Mouse (Mus musculus): ENCODE measurements around the gene Shisa5.

Shisa5 gene

DNA sequence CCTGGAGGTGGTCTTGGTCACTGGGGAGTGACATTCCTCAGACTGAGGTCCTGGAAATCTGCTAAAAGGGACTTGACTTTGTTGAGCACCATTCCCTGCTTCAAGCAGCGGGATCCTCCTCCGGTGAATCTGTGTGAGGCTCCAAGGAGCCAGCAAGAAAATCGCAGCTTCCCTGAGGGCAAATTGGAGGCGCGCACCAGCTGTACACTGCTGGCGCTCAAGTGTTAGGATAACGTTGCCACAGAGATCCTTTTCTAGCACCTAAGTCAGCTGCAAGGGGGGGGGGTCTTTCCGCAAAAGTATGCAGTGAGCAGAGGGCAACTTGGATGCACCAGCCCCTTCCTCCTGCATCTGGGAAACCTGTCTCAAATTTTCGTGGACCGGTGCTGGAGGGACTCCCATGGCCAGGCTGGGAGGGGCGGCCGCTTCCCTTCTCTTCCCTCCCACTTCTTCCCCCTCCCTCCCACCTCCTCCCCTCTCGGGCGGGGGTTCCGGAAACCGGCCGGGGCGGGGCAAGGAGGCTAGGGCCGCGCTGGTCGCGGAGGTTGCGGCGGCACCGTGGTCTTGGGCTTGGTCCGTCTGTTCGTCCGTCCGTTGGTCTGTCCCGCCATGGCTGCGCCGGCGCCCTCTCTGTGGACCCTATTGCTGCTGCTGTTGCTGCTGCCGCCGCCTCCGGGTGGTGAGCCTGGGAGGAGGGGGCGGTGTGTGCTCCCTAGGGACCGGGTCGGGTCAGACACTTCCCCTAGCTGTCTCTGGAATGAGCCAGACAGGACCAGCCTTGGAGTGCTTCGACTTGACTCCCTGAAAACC lies at the start of gene Shisa5:
Gene Shisa5 (plus strand): TSS at position 480 of the 810 bp plus-strand sequence.
- DNase-seq: peak; percentile 89

DNA sequence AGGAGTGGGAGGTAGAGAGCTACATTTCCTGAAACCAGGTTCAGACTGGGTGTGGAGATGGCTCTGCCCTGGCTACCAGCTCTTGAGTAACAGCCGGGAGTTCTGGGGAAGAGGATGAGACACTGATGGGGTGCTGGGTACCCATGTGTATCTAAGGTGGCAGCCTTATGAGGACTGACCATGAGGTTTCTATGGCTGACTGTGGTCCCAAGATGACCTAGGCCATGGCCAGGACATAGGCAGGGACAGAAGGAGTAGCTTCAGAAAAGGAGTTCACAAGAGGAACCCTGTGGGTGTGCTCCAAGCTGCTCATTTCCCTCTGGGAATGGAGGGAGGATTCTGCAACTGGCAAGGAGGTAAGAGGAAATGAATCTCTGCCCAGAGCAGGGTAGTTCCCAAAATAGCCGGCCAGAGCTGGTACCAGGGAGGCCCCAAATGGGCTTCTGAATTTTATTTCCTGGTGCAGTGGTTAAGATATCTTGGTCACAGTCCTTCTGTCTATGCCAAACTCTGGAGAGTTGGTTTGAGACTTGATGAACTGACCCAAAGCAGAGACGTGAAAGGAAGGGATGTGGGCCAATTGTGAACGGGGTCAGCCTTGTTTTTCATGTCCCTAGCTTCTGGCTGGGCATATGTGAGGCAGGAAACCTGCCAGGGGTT lies 48.4 kb upstream of the Shisa5 start:
- DNase-seq: no peak

DNA sequence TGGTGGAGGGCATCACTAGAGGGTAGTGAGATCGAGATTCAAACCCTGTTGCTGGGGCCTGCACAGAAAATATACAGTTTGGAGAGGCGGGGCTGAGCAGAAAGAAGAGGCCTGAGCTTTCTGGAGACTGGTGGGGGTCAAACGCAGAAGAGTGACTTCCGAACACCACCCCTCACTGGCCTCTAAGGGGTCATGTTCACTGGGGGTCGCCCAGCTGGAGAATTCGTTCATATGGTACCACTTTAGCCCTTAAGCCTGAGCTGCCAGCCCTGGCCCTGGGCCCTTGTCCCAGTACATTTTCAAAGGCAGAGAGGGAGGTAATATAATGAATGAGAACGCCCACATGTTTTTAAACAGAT lies 47.9 kb upstream of the Shisa5 start:
- DNase-seq: no peak

DNA sequence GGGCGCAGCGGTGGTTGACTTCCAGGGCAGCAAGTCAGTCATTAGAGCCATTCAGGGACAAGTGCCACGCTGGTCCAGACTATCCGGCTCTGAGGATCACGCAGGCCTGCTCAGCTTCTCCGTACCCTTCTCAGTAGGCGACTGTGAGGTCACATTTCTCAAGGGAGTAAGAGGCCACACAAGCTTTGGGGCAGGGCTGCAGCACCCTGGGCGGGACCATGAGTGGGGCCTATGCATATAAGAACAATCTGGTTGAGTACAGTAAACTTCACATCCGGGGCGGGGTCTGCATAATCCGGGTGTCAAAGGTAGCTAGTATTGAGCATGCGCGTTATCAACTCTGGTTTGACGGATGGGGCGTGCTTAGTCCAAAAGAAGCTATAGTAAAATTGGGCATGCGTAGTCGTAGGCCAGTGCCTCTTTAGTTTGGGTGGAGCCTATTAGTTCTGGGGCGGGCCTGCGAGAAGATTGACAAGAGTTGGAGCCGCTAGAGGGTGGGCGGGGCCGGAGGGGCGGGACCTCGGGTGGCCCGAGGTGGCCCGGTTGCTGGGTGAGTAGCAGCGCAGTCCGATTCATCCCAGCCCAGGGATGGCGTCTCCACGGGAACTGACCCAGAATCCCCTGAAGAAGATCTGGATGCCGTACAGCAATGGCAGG lies 46.8 kb upstream of the Shisa5 start, which contains the start of gene Pfkfb4:
Gene Pfkfb4 (plus strand): TSS at position 351 of the 657 bp plus-strand sequence.
- DNase-seq: peak; percentile 99

DNA sequence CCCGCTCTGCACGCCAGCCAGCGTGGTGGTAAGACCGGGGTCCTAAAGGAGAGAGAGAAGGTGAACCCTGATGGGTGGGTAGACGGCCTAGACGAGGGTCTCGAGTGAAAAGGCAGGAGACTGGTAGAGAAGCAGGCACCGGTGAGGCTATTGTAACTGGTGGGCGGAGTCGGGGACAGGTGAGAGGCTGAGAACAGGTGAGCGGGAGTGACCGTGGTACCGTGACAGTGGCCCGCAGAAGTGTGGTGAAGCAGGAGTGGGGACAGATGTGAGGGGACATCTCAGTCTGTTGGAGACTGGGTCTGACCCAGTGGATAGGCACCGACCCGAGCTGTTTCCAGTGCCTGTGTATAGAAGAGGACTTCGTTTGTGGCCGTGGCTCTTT lies 46.3 kb upstream of the Shisa5 start:
- no peak for DNase-seq

DNA sequence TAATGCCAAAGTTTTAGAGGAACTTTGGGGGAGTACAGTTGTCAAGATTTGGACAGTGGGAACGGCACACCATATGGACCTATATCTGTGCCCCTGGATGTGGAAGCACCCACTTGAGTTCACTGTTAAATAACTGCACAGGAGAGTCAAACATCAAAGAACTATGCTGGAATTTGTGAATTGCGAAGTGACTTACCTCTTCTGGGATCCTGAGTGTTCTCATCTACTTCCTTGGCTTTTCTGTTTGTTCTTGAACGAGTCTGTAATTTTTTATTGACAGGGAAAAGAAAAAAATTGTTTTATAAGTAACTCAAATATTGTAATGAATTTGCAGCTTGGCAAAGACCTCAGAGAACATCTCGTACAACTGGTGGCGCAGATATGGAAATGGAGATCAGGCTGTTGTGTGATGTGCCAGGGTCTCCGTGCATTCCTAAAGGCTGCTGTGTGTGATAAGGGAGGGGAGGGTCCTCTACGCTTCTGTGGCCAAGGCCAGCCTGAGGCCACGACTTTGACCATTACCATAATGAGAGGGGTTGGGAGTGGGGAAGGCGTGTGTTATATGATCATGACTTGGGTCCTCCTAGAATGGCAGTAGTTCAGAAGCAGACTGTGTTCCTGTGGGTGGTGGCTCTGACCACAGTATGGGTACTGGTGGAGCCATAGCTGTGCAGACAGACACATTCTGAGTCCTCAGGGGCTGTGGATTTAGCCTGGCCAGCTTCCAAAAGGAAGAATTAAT lies 45.6 kb upstream of the Shisa5 start:
- no peak for DNase-seq

DNA sequence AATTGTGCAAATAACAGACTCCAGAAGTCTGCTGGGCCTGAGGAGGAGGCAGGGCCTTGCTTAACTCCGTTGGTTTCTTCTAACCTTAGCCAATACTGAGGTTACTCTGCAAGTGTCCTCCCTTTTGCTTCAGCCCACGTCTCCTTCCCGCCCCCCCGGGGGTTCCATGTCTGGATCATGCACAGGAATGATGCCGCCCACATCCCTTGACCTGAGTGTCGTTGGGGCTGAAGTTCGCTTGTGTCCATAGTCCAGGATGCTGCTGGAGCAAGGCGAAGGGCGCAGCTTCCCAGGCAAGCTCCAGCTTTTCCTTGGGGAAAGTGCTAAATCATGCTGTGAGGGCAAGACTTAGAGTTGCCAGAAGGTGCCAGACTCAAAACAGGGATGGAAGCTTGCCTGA lies 42.0 kb upstream of the Shisa5 start:
- peak; percentile 76 for DNase-seq

DNA sequence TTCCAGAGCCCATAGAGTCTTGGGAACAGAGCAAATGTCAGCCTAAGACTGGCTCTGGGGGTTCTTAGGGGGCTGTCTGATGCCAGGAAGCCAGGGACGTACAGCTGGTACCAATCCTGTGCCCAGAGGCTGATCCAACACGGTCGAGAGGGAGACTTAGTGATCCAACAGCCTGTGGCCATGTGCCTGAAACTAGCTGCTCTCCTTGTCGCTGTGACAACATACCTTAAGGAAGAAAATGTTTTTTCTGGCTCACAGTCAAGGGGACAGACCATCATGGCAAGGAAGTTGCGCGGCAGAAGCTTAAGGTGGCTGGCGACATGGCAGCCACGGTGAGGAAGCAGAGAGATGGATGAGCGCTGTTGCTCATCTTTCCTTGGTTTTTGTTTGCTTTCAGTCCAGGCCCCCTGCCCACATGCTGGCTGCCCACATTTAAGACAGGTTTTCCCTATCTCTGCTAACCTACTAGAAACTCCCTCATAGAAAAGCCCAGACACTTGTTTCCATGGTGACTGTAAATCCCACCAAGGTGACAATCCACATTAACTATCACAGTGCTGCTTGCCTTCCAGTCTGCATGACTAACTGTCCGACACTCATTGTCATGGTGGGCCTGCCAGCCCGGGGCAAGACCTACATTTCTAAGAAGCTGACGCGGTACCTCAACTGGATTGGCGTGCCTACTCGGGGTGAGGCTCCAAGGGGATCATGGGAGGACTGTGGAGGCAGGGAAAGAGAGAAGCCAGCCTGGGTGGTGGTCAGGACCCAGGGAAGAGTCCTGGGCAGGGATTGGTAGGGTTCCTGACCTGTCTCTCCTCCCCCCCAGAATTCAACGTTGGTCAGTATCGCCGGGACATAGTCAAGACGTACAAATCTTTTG lies 39.8 kb upstream of the Shisa5 start:
- DNase-seq: no peak

DNA sequence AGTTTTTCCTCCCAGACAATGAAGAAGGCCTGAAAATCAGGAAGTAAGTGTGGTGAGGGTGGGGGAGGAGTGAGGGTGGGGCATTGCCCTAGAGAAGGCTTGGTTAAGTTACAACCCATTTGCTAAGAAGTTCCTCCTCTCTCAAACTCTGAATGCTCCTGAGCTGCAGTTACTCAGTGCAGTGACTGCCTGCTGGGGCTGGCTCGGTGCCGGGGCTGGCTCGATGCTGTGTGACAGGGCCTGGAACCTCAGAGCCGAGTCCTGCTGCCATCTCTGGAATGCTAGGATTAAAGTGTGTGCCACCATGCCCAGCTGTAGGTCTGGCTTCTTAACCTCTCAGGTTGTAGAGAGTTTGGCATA lies 39.2 kb upstream of the Shisa5 start:
- DNase-seq: no peak

DNA sequence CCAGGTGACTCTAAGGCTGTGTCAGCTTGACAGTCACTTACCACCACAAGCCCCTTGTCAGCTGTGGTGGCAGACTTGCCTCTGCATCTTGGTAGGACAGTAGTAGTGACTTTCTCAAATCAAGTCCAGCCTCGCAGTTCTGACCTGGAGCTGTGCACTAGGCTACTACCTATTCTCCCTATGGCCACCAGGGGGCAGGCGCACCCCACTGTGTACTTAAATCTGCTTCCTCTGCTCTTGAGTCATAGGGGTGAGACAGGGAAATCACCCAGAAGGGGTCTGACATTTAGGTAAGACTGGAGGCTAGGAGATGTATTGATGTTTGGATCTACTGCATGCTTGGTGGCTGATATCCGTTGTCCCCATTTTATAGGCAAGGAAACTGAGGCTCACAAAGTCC lies 37.6 kb upstream of the Shisa5 start:
- peak; percentile 80 for DNase-seq

DNA sequence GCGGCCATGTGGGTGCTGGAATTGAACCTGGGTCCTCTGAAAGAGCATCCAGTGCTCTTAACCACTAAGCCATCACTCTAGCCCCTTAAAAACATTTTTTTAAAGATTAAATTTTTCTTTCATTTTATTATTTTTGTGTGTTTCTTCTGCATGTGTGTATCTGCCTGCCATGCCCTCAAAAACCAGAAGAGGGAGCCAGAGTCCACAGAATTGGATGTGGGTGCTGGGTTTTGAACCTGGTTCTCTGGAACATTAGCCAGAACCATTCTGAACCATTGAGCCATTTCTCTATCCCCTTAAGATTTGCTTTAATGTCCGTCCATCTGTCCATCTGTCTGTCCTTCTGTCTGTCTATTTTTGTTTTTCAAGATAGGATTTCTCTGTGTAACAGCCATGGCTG lies 35.2 kb upstream of the Shisa5 start:
- DNase-seq: peak; percentile 58

DNA sequence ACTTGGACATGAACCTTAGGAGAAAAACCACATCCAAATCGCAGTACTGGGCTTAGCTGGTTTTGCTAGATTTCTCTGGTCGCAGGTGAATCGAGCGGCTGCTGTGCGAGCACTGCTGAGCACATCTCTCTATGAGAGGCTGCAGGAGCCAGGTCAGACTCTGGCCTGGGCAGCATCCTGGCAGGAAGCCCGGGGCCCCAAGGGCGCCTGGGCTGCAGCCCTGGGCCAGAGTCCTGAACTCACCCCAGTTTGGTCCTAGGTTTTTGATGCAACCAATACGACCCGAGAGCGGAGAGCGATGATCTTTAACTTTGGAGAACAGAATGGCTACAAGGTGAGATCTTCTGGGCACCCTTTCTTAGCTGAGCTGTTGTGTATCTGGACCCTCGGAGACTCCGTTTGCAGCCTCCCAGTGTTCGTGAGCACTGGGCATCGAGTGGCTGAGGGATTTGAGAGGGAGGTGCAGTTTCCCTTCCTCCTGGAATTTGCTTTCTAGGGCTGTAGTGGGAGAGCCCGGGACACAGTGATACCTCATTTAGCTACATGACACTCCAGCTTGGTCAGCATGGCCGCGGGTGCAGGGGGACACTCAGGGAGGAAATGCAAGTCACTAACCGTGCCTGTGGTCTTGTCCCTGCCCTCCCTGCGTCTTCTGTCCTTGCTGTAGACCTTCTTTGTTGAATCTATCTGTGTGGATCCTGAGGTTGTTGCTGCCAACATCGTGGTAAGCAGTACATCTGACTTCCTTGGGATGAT lies 31.2 kb upstream of the Shisa5 start:
- no peak for DNase-seq

DNA sequence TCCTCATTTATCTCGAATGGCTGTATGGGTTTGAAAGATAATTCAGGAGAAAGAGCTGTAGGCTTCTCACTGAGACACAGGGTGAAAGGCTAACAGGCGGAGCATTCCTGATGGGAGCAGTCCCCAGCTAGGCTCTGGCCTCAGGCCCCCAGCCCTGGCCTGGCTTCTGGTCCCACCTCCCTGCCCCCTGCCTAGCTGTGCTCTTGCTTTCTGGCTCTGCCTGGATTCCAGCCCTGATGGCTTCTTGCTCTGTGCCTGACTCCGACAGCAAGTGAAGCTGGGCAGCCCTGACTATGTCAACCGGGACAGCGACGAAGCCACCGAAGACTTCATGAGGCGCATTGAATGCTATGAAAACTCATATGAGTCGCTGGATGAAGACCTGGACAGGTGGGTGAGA lies 30.3 kb upstream of the Shisa5 start:
- DNase-seq: no peak

DNA sequence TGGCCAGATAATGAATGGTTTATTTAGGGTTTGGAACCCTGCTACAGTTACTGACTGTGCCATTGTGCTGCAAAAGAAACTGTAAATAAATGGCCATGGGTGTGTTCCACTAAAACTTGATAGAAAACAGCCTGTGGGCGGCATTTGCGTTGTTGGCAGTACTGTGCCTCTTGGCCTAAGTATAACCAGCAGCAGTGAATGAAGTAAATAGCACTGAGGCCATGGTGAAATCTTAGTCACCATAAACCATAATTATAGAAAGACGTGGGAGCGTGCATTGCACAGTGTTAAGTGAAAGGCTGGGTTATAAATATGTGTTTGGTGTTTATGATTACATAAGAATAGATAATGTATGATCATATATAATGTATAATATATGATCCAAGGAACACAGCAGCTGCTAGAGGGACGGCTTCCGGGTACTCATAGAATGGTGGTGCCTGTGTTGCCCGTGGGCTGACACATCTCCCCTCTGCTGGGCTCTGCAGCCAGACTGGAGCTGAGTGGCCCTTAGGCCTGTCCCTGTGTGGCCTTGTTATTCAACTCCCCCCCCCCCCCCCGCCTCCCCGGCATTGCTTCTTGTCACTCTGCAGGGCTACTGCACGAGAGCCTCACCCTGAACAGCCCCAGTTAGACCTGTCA lies 29.2 kb upstream of the Shisa5 start:
- no peak for DNase-seq

DNA sequence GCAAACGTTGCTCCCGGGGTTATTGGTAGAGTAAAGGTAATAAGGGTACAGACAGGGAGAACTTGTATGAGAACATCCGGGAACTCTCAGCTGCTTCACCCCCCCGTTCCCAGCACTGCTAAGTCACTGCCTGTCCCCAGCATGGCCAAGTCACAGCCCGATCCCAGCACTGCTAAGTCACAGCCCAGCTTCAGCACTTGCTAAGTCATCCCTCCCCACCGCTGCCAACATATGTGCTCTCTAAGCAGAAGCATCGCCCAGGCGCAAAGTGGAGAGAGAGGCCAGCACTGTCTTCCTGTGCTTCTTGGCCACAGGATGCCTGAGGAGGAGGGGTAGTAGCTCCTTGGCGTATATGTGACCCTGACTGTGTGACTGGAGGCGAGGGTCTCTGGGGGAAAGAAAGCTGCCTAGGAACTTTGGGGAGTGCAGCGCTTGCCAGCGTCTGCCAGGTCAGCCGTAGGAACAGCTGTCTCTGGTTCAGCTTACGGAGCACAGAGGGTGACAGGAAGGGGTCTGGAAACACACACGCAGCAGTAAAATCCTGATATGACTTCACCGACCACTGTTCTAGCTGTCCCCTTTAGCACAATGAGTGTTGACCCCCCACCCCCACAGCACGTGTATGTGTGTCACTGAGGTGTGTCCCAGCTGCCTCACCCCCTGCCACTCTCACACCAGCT lies 28.6 kb upstream of the Shisa5 start:
- peak; percentile 40 for DNase-seq

DNA sequence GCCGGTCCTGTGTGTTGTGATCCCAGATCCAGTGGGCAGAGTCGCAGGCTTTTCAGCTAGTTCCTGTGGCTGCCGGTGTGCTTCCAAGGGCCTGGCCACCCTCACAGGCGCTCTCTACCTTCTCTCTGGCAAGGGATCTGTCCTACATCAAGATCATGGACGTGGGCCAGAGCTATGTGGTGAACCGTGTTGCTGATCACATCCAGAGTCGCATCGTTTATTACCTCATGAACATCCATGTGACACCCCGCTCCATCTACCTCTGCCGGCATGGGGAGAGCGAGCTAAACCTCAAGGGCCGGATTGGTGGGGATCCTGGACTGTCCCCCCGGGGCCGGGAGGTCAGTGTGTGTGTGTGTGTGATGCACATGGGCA lies 28.1 kb upstream of the Shisa5 start:
- no peak for DNase-seq

DNA sequence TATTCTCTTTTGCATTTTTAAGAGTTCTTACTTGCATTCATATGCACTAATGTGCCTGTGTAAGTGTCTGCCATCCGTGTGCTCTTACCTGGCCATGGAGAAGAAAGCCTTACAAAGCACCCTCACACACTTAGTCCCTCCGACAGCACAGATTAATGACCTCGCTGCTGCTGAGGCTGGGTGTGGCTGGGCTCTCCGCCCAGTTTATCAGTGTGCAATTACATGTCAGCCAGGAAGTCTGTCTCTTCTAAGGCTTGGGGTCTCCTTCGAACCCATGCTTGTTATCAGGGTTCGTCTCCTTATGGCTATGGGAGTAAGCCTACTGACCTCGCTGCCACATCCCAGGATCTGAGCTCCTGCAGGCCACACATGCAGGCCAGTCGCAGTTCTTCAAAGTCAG lies 23.0 kb upstream of the Shisa5 start:
- no peak for DNase-seq

DNA sequence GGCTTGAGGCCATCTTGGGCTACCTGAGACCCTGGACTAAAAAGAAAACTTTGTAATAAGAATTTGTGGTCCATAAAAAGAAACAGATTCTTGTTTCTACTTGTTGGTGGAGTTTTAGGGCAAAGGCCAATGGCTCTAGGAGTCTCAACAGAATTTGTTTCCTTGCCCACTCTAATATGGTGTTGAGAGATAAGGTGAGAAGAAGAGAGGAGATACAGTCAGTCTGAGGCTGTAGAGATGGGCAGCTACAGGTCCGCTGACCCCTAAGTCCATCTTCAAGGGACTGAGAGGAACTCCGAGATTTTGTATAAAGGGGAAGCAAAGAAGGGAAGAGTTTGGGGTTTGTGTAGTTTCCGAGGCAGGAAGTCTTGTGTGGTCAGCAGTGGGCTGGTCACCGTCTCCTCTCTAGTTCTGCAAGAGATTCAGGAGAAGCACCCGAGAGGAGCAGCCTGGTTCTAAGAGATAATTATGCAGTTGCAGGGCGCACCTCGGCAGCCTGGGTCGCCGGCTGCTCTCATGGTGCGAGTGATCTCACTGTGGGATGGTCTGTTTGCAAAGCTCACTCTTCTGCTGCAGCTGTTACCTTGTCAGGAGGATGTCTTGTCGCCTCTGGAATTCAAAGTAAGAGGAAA lies 21.3 kb upstream of the Shisa5 start:
- no peak for DNase-seq

DNA sequence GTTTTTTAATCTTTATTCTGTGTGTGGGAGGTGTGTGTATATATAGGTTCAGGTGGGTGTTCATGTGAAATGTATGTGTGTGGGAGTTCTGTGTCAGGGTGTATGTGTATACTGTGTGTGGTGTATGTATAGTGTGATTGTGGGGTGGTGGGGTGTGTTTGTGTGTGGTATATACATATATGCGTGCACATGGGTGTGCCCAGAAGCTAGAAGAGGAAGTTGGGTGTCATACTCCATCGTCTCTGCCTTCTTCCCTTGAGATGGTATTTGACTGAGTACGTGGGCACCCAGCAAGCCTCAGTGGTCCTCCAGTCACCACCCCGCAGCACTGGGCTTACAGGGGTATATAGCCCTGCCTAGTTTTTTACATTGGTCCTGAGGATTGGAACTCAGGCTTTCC lies 16.9 kb upstream of the Shisa5 start:
- no peak for DNase-seq
